Mouse (Mus musculus) lung, postnatal 36 days (tissue): ENCODE results near the gene Gm21836.
"Not testable (repeated sequence)": the region's sequence is repeated elsewhere in the genome, so short reads cannot be mapped to it uniquely, and the experiment has no call there.

Source experiments
- DNase-seq: peaks from one replicate; pipeline ENCODE4 v3.0.0; 2022; ENCODE audit warnings: mixed read lengths

Gene Gm21836

DNA sequence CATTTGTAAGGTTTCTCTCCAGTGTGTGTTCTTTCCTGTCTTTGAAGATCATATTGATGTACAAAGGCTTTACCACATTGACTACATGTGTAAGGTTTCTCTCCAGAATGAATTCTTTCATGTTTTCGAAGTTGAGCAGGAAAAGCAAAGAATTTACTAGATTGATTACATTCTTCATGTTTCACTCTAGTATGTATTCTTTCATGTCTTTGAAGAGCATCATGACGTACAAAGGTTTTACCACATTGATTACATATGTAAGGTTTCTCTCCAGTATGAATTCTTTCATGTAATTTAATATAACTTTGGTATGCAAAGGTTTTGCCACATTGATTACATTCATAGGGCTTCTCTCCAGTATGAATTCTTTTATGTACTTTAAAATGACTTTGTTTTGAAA is at the start of gene Gm21836:
Gm21836 (minus strand) TSS at position 101 of the 400 bp plus-strand sequence.
- not testable (repeated sequence) for DNase-seq

DNA sequence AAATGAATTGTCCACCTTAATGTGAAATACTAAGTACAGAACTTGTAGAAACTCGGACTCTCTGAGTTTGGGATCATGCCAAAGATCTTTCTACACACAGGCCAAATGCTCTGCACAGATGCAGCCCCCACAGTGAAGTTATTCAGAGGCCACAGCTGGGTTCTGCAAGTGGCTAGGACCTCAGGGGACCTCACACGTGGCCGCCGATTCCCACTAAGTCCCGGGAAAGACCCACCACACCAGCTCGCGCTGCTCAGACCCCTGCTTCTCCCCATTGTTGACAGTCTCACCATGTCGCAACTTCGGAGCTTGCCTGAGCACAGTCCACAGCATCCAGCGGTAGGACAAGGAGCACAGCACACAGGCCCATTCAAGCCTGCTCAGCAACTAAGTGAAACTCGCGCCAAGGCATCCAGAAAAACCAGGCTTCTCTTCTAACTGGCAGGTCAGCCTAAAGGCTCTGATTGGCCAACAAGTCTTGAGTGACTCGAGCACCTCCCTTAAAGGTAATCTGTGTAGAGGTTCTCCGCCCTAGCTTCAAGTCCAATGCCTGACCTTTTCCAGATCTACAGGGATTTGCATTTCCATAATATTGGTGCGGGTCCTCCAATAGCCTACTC is 13.1 kb downstream of the Gm21836 start:
- DNase-seq: not testable (repeated sequence)

DNA sequence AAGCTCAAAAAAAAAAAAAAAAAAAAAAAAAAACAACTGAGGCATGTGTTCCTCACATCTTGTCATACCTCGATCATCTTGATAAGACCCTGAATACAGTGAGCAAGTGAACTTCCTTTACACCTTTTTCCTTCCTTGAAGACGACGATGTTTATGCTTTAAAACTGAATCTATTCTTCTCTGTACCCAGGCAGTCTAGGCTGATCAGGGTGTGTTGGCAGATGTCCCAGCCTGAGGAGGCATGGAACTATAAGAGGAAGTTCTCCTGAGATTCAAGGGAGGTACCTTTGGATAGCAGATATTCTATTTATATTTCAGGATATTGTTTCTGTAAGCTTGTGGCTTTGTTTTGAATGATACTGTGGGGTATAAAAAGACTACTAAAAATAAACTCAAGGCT is 15.5 kb downstream of the Gm21836 start:
- peak; percentile 86 for DNase-seq

DNA sequence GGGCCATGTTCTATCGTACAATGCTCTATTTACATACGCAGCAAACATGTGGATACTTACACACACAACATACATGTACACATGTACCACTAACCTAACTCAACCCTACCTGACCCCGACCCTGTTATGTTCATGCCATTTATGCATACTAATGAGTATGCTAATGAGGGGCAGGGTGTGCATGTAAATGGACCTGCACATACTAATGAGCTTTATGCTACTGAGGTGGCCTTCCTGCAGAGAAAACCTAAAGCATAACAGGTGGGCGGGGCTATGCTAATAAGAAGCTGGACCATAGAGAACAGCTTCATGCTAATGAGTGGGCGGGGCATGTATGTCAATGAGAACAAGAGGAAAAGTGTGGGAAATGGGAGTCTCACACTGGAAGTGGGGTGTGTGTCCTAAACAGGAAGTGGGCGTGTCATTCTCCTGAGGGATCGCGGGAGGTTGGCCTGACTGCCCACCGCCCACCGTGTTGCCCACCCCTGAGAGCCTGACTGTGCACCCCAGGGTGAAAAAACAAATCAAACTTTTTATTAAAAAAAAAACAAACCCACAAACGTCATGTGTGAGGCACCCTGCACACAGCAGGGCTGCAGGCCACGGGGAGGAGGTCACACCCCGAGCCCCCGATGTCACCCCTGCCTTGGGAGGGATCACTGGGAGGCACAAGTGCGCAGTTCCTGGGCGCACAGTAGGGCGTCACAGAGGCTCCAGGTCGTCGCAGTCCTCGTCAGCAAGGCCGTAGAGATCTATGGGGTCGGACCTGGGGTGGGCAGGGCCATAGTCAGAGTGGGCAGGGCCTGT is 17.3 kb downstream of the Gm21836 start, which contains the start of gene Ppp2r3d:
Ppp2r3d (minus strand) TSS at position 803 of the 807 bp plus-strand sequence.
- DNase-seq: no peak

DNA sequence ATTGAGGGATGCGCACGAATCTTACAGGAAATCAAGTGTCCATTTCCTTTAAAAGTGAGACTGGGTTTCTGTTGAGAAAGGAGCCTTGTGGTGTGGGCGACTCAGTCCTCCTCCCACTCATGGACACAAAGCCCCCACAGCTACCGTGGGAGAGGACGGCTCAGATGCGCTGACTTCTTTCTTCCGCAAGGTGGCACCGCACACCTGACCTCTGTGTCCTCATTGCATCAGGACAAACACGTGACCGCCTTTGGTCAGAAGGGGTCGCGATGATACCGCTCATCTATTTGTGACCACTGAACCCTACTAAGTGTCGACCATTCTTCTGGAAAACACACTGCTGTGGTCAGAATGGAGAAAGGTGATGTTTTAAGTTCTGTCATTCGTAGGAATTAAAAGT is 17.9 kb downstream of the Gm21836 start:
- DNase-seq: no peak

DNA sequence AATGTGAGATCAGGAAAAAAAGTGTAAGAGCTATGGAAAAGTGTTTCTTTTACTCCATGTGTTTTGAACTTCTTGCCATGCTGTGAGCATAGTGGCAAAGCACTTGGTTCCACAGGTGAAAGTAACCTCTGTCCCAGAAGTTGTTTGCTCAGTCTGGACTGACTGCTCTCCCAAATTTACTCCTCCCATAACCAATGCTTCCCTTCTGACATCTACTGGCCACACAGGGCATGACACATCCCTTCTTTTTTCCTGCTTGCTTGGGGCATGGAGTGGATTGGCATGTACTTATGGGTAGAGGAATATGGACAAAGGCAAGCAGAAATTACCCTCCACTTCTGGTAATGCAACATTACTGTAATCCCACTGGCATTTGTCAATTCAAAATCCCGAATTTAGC is 37.0 kb downstream of the Gm21836 start:
- peak; percentile 82 for DNase-seq
